Mouse (Mus musculus) midbrain, embryonic 10.5 days (tissue): Measurements from ENCODE around the gene Capn1. TPM values are rescaled to one million over a fixed set of nuclear protein-coding genes. Genes with fewer than 3 reads are reported as not detected.

Experiments used
- DNase-seq: peaks from one replicate; pipeline ENCODE4 v3.0.0-alpha.2; 2017; ENCODE audit warnings: low spot score
- H3K27ac ChIP-seq: fragments of 300-500 bp; sonication (generic); replicated peaks from 2 replicates; pipeline ENCODE4 v1.5.1; 2016; ENCODE audit warnings: mild to moderate bottlenecking
- H3K27me3 ChIP-seq: fragments of 300-500 bp; sonication (generic); 2 replicates; pipeline ENCODE4 v1.6.1; 2016; ENCODE audit warnings: low read depth, mild to moderate bottlenecking; ENCODE audit not compliant: poor library complexity, severe bottlenecking
- H3K36me3 ChIP-seq: fragments of 300-500 bp; sonication (generic); 2 replicates; pipeline ENCODE4 v1.6.1; 2016; ENCODE audit warnings: mild to moderate bottlenecking, moderate library complexity
- H3K4me1 ChIP-seq: fragments of 300-500 bp; sonication (generic); 2 replicates; pipeline ENCODE4 v1.6.1; 2016
- H3K4me3 ChIP-seq: fragments of 300-500 bp; sonication (generic); 2 replicates; pipeline ENCODE4 v1.5.1; 2016; ENCODE audit warnings: mild to moderate bottlenecking, moderate library complexity
- H3K9me3 ChIP-seq: fragments of 300-500 bp; sonication (generic); replicated peaks from 2 replicates; pipeline ENCODE4 v1.6.1; 2016; ENCODE audit warnings: mild to moderate bottlenecking
- WGBS: fragments of 180-500 bp; shearing (Covaris S2); methylation state at CpG from one replicate; pipeline ENCODE4 v1.1.7; 2016; 5-methylcytosine and 5-hydroxymethylcytosine counted together
- polyA plus RNA-seq: library from polyadenylated mRNA; unstranded; fragments of >200 nt; fragmentation: Nextera tagmentation; extraction: Ambion mirVana; gene quantifications from 2 replicates; pipeline ENCODE4 v1.2.1, GENCODE M21; 2016

Capn1 gene
- polyA plus RNA-seq, 1 experiment from 2014 or later, result 4.1 TPM

GRCm38 (mm10) chr19:6030520-6031280 lies 15.0 kb upstream of the Capn1 start:
- no peaks in the 10 kb centered on the region for H3K27me3 ChIP-seq
- 75% methylated on average over 14 of the region's 14 CpGs for WGBS
- no peak overlapping the region for H3K27ac ChIP-seq
- no peak overlapping the region for H3K4me3 ChIP-seq
- no peaks in the 10 kb centered on the region for H3K9me3 ChIP-seq
- no peaks in the 10 kb centered on the region for H3K36me3 ChIP-seq
- no peak for DNase-seq
- no peaks in the 10 kb centered on the region for H3K4me1 ChIP-seq

GRCm38 (mm10) chr19:6029426-6029825 lies 13.7 kb upstream of the Capn1 start:
- Histone ChIP-seq H3K4me3 (no peak overlapping the region), H3K36me3 (no peaks in the 10 kb centered on the region), H3K27me3 (no peaks in the 10 kb centered on the region), H3K4me1 (no peaks in the 10 kb centered on the region), H3K9me3 (no peaks in the 10 kb centered on the region), H3K27ac (no peak overlapping the region)
- 79% methylated on average over 9 of the region's 9 CpGs for WGBS
- DNase-seq, result no peak

- Histone ChIP-seq H3K27ac (no peak overlapping the region), H3K4me1 (no peaks in the 10 kb centered on the region), H3K36me3 (no peaks in the 10 kb centered on the region), H3K27me3 (no peaks in the 10 kb centered on the region), H3K4me3 (no peak overlapping the region), H3K9me3 (no peaks in the 10 kb centered on the region)
- DNase-seq, result no peak
- 89% methylated on average over 6 of the region's 6 CpGs for WGBS
Measured at GRCm38 (mm10) chr19:6028991-6029390, 13.3 kb upstream of the Capn1 start.

- H3K9me3 ChIP-seq, result no peaks in the 10 kb centered on the region
- no peaks in the 10 kb centered on the region for H3K36me3 ChIP-seq
- 81% methylated on average over 7 of the region's 7 CpGs for WGBS
- DNase-seq, result no peak
- H3K4me1 ChIP-seq, result peaks cover 2% of the 10 kb centered on the region; the same call in 1 of the 2 replicates
- H3K27ac ChIP-seq, result no peak overlapping the region
- no peaks in the 10 kb centered on the region for H3K27me3 ChIP-seq
- no peak overlapping the region for H3K4me3 ChIP-seq
Measured at GRCm38 (mm10) chr19:6023930-6024329, 8.2 kb upstream of the Capn1 start.

- DNase-seq, result no peak
- Histone ChIP-seq H3K4me3 (no peak overlapping the region), H3K27ac (no peak overlapping the region), H3K27me3 (no peaks in the 10 kb centered on the region), H3K36me3 (no peaks in the 10 kb centered on the region), H3K4me1 (peaks cover 2% of the 10 kb centered on the region; the same call in 1 of the 2 replicates), H3K9me3 (no peaks in the 10 kb centered on the region)
- WGBS, result 72% methylated on average over 8 of the region's 8 CpGs
Measured at GRCm38 (mm10) chr19:6023059-6023458, 7.4 kb upstream of the Capn1 start.

- Histone ChIP-seq H3K27me3 (peaks cover 25% of the 10 kb centered on the region), H3K4me1 (peaks cover 14% of the 10 kb centered on the region), H3K27ac (no peak overlapping the region), H3K36me3 (no peaks in the 10 kb centered on the region), H3K4me3 (no peak overlapping the region), H3K9me3 (no peaks in the 10 kb centered on the region)
- WGBS, result 53% methylated on average over 3 of the region's 3 CpGs
- no peak for DNase-seq
Measured at GRCm38 (mm10) chr19:6020276-6020675, 4.6 kb upstream of the Capn1 start.

GRCm38 (mm10) chr19:6018142-6019089 lies 2.7 kb upstream of the Capn1 start:
- H3K9me3 ChIP-seq, result no peaks in the 10 kb centered on the region
- H3K4me1 ChIP-seq, result peaks cover 22% of the 10 kb centered on the region
- H3K36me3 ChIP-seq, result no peaks in the 10 kb centered on the region
- peak; percentile 84 for DNase-seq
- H3K27me3 ChIP-seq, result peaks cover 42% of the 10 kb centered on the region
- 33% methylated on average over 15 of the region's 15 CpGs for WGBS
- H3K4me3 ChIP-seq, result no peak overlapping the region
- H3K27ac ChIP-seq, result no peak overlapping the region

GRCm38 (mm10) chr19:6016532-6016931 lies 835 bp upstream of the Capn1 start:
- no peaks in the 10 kb centered on the region for H3K9me3 ChIP-seq
- peaks cover 52% of the 10 kb centered on the region for H3K27me3 ChIP-seq
- H3K4me3 ChIP-seq, result 0 out of 2 replicates have a peak overlapping the region, but pooled peaks have one; percentile 0
- DNase-seq, result no peak
- WGBS, result 44% methylated on average over 7 of the region's 7 CpGs
- peaks cover 22% of the 10 kb centered on the region for H3K4me1 ChIP-seq
- no peaks in the 10 kb centered on the region for H3K36me3 ChIP-seq
- no peak overlapping the region for H3K27ac ChIP-seq

- Histone ChIP-seq H3K27ac (peak overlapping the region; percentile 77), H3K4me1 (peaks cover 22% of the 10 kb centered on the region), H3K4me3 (peak overlapping the region; percentile 64), H3K9me3 (no peaks in the 10 kb centered on the region), H3K36me3 (no peaks in the 10 kb centered on the region), H3K27me3 (peaks cover 52% of the 10 kb centered on the region)
- peak; percentile 63 for DNase-seq
- WGBS, result 4% methylated on average over 15 of the region's 18 CpGs
Measured at GRCm38 (mm10) chr19:6014991-6015510, 646 bp downstream of the Capn1 start.

- Histone ChIP-seq H3K36me3 (no peaks in the 10 kb centered on the region), H3K9me3 (no peaks in the 10 kb centered on the region), H3K4me1 (peaks cover 22% of the 10 kb centered on the region), H3K27me3 (peaks cover 55% of the 10 kb centered on the region), H3K27ac (no peak overlapping the region), H3K4me3 (no peak overlapping the region)
- no peak for DNase-seq
- 88% methylated on average over 10 of the region's 10 CpGs for WGBS
Measured at GRCm38 (mm10) chr19:6013691-6014090, 2.0 kb downstream of the Capn1 start.

- no peak for DNase-seq
- H3K27ac ChIP-seq, result no peak overlapping the region
- no peaks in the 10 kb centered on the region for H3K36me3 ChIP-seq
- peaks cover 20% of the 10 kb centered on the region for H3K27me3 ChIP-seq
- WGBS, result 69% methylated on average over 8 of the region's 8 CpGs
- H3K4me3 ChIP-seq, result no peak overlapping the region
- peaks cover 8% of the 10 kb centered on the region; the same call in 1 of the 2 replicates for H3K4me1 ChIP-seq
- no peaks in the 10 kb centered on the region for H3K9me3 ChIP-seq
Measured at GRCm38 (mm10) chr19:6009137-6009536, 6.6 kb downstream of the Capn1 start.

- DNase-seq, result no peak
- Histone ChIP-seq H3K27me3 (0 out of 2 replicates have a peak, but pooled peaks cover 4% of the 10 kb centered on the region), H3K36me3 (no peaks in the 10 kb centered on the region), H3K4me3 (no peak overlapping the region), H3K27ac (no peak overlapping the region), H3K9me3 (no peaks in the 10 kb centered on the region), H3K4me1 (peaks cover 8% of the 10 kb centered on the region; the same call in 1 of the 2 replicates)
- WGBS, result 92% methylated on average over 13 of the region's 13 CpGs
Measured at GRCm38 (mm10) chr19:6007013-6007412, 8.7 kb downstream of the Capn1 start.
